Mouse (Mus musculus) ES-Bruce4 (cell line): ENCODE results near the gene Alox5. TPM values are rescaled to one million over a fixed set of nuclear protein-coding genes. Genes with fewer than 3 reads are reported as not detected.

Source experiments
- H3K27ac ChIP-seq: 2 replicates; pipeline ENCODE4 v1.5.1; 2012; ENCODE audit warnings: low read length, inconsistent platforms; ENCODE audit not compliant: insufficient read depth
- H3K27me3 ChIP-seq: 2 replicates; pipeline ENCODE4 v1.6.1; 2012; ENCODE audit warnings: mild to moderate bottlenecking, low read length, inconsistent platforms; ENCODE audit not compliant: control insufficient read depth, poor library complexity, insufficient read depth, severe bottlenecking
- H3K36me3 ChIP-seq: 2 replicates; pipeline ENCODE4 v1.6.1; 2012; ENCODE audit warnings: inconsistent platforms, mild to moderate bottlenecking, low read length, moderate library complexity; ENCODE audit not compliant: control insufficient read depth, poor library complexity, insufficient read depth, severe bottlenecking
- H3K4me1 ChIP-seq: one replicate; pipeline ENCODE4 v1.8.1; 2011; ENCODE audit warnings: low read length; ENCODE audit not compliant: control insufficient read depth, insufficient read depth
- H3K4me3 ChIP-seq: 2 replicates; pipeline ENCODE4 v1.5.1; 2011; ENCODE audit warnings: low read depth, mild to moderate bottlenecking, low read length
- H3K9ac ChIP-seq: 2 replicates; pipeline ENCODE4 v1.6.1; 2012; ENCODE audit warnings: low read depth, mild to moderate bottlenecking, inconsistent platforms; ENCODE audit not compliant: poor library complexity, severe bottlenecking
- H3K9me3 ChIP-seq: replicated peaks from 2 replicates; pipeline ENCODE4 v1.6.1; 2012; ENCODE audit warnings: mild to moderate bottlenecking, low read length, inconsistent platforms; ENCODE audit not compliant: control insufficient read depth, poor library complexity, insufficient read depth, severe bottlenecking
- CTCF ChIP-seq: IDR thresholded peaks from one replicate; pipeline ENCODE4 v1.8.1; 2011; ENCODE audit warnings: low read depth, low read length
- EP300 ChIP-seq: IDR thresholded peaks from 2 replicates; pipeline ENCODE4 v1.6.1; 2011; ENCODE audit warnings: low read depth, low read length; ENCODE audit not compliant: insufficient read depth
- POLR2A ChIP-seq: IDR thresholded peaks from one replicate; pipeline ENCODE4 v1.8.1; 2011; ENCODE audit warnings: low read length; ENCODE audit not compliant: insufficient read depth
- polyA plus RNA-seq: library from polyadenylated mRNA; stranded (reverse); fragments of >200 nt; gene quantifications from 2 replicates; pipeline ENCODE4 v1.2.4, GENCODE M21; 2011; ENCODE audit warnings: low read depth; ENCODE audit not compliant: missing spikeins, insufficient read depth, insufficient read length

The Alox5 gene
- polyA plus RNA-seq, 1 experiment, result 5.6 TPM

- no peak overlapping the region for H3K4me3 ChIP-seq
- H3K9me3 ChIP-seq, result no peaks in the 10 kb centered on the region
Measured at GRCm38 (mm10) chr6:116369811-116370210, 91.2 kb downstream of the Alox5 start.

GRCm38 (mm10) chr6:116367971-116368370, 93.0 kb downstream of the Alox5 start:
- Histone ChIP-seq H3K4me1 (no peaks in the 10 kb centered on the region), H3K9me3 (no peaks in the 10 kb centered on the region), H3K27ac (no peak overlapping the region), H3K4me3 (no peak overlapping the region), H3K36me3 (no peaks in the 10 kb centered on the region), H3K27me3 (no peaks in the 10 kb centered on the region), H3K9ac (no peak overlapping the region)
- no peak for TF ChIP-seq EP300
- TF ChIP-seq CTCF, result no peak
- no peak for TF ChIP-seq POLR2A

More at GRCm38 (mm10) chr6:116369811-116370210, 91.2 kb downstream of the Alox5 start:
- Histone ChIP-seq H3K27me3 (no peaks in the 10 kb centered on the region), H3K9ac (no peak overlapping the region), H3K27ac (no peak overlapping the region), H3K36me3 (no peaks in the 10 kb centered on the region), H3K4me1 (no peaks in the 10 kb centered on the region)
- TF ChIP-seq CTCF (no peak), EP300 (no peak), POLR2A (no peak)

- Histone ChIP-seq H3K4me1 (no peaks in the 10 kb centered on the region), H3K27me3 (no peaks in the 10 kb centered on the region), H3K9me3 (no peaks in the 10 kb centered on the region), H3K27ac (no peak overlapping the region), H3K4me3 (no peak overlapping the region), H3K36me3 (no peaks in the 10 kb centered on the region), H3K9ac (no peak overlapping the region)
- TF ChIP-seq POLR2A (no peak), CTCF (no peak), EP300 (no peak)
Measured at GRCm38 (mm10) chr6:116361993-116362392, 99.0 kb downstream of the Alox5 start.

GRCm38 (mm10) chr6:116361463-116361862, 99.5 kb downstream of the Alox5 start:
- Histone ChIP-seq H3K36me3 (no peaks in the 10 kb centered on the region), H3K27ac (no peak overlapping the region), H3K4me1 (no peaks in the 10 kb centered on the region), H3K4me3 (no peak overlapping the region), H3K27me3 (no peaks in the 10 kb centered on the region), H3K9me3 (no peaks in the 10 kb centered on the region), H3K9ac (no peak overlapping the region)
- TF ChIP-seq EP300 (no peak), POLR2A (no peak), CTCF (no peak)

Other genes with a start within 250 kb of the Alox5 start
- 4.3 and 7.0 TPM in 2 replicates for gene Zfand4, start 197.0 kb downstream of the Alox5 start, polyA plus RNA-seq
- gene March8, start 123.2 kb downstream of the Alox5 start, polyA plus RNA-seq, result 29.0 and 34.1 TPM in 2 replicates
- gene Olfr211, start 27.9 kb upstream of the Alox5 start, polyA plus RNA-seq, result not detected in 2 replicates
- not detected in 2 replicates for gene Olfr212, start 45.3 kb upstream of the Alox5 start, polyA plus RNA-seq
- gene Olfr213, start 77.3 kb upstream of the Alox5 start, polyA plus RNA-seq, result not detected in 2 replicates
- gene Gm5580, start 90.0 kb upstream of the Alox5 start, polyA plus RNA-seq, result not detected in 2 replicates
- not detected in 2 replicates for gene Olfr214, start 93.1 kb upstream of the Alox5 start, polyA plus RNA-seq
- not detected in 2 replicates for gene Olfr215, start 123.0 kb upstream of the Alox5 start, polyA plus RNA-seq
- 15.0 and 18.9 TPM in 2 replicates for gene Zfp422, start 167.8 kb upstream of the Alox5 start, polyA plus RNA-seq
- not detected in 2 replicates for gene Depp1, start 189.4 kb upstream of the Alox5 start, polyA plus RNA-seq
- gene Rassf4, start 212.8 kb upstream of the Alox5 start, polyA plus RNA-seq, result 2.9 and 4.1 TPM in 2 replicates